Mouse (Mus musculus) bone marrow, adult 2 months (tissue): ENCODE results near the gene Tdgf1. TPM values are rescaled to one million over a fixed set of nuclear protein-coding genes. Genes with fewer than 3 reads are reported as not detected.

Source experiments
- H3K27ac ChIP-seq: fragments of 200-500 bp; 2 replicates; pipeline ENCODE4 v1.5.1; 2012; ENCODE audit warnings: low read depth, mild to moderate bottlenecking, control low read depth, inconsistent platforms, low read length; ENCODE audit not compliant: control insufficient read depth, poor library complexity, insufficient read depth
- H3K4me1 ChIP-seq: fragments of 200-500 bp; 2 replicates; pipeline ENCODE4 v1.6.1; 2011; ENCODE audit warnings: low read length; ENCODE audit not compliant: control insufficient read depth, insufficient read depth
- H3K4me3 ChIP-seq: fragments of 200-500 bp; replicated peaks from 2 replicates; pipeline ENCODE3; 2011; ENCODE audit warnings: mild to moderate bottlenecking, low read depth, low read length, control low read depth; ENCODE audit not compliant: control insufficient read depth
- CTCF ChIP-seq: fragments of 200-500 bp; IDR thresholded peaks from 2 replicates; pipeline ENCODE4 v1.5.1; 2011; ENCODE audit warnings: low read length, control low read depth; ENCODE audit not compliant: control insufficient read depth, insufficient read depth
- POLR2A ChIP-seq: fragments of 200-500 bp; IDR thresholded peaks from 2 replicates; pipeline ENCODE4 v1.6.1; 2011; ENCODE audit warnings: low read depth, mild to moderate bottlenecking, control low read depth, low read length, borderline replicate concordance; ENCODE audit not compliant: control insufficient read depth
- WGBS: fragments of 180-500 bp; shearing (Covaris S2); methylation state at CpG from one replicate; pipeline ENCODE4 v1.1.7; 2018; 5-methylcytosine and 5-hydroxymethylcytosine counted together
- polyA plus RNA-seq: library from polyadenylated mRNA; stranded (reverse); fragments of >200 nt; gene quantifications from 2 replicates; pipeline ENCODE4 v1.2.4, GENCODE M21; 2011; ENCODE audit warnings: low replicate concordance; ENCODE audit not compliant: missing spikeins, insufficient read depth, insufficient read length

The Tdgf1 gene
- polyA plus RNA-seq, 1 experiment: 46.1 TPM

DNA sequence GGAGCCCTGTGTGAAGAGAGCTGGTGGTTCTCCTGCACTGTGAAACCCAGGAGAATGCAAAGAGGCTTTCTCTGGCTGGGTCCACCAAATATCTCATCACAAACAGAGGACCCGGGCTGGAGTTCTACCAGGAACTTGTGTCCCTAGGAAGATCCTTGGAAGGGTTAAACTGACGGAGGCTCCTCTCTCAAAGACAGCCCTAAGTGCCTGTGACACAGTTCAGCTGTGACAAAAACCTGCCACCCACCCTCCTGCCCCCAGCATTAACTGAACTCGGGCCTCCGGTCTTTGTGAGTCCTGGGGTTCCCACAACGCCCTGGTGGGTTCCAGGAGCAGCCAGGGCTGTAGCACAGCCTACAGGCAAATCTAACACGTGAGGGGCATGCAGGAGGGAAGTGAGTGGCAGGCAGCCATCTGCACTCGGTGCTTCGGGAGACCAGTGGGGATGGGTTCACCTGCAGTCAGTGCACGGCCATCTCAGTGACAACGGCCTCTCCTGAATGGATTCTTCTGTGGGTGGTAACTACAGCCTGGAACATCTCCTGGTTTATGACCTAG is 46.4 kb downstream of the Tdgf1 start:
- 73% methylated on average over 10 of the region's 10 CpGs for WGBS
- TF ChIP-seq POLR2A: no peak
- TF ChIP-seq CTCF: no peak
- no peak overlapping the region for H3K4me3 ChIP-seq
- no peak overlapping the region for H3K27ac ChIP-seq
- no peaks in the 10 kb centered on the region for H3K4me1 ChIP-seq

DNA sequence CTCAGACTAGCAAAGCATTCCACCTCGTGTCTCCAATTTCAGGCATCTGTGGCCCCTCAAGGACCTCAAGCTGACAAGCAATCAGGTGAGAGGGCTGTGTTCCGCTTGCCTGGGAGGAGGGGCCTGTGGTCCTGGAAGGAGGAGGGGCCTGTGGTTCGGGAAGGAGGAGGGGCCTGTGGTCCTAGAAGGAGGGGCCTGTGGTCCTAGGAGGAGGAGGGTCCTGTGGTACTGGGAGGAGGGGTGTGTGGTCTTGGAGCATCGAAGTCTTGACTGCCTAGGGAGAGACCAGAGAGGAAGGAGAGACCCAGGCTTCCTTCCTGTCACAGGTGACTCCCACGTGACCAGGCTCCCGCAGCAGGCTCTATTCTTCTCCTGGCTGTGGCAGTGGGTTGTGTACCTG is 49.4 kb downstream of the Tdgf1 start:
- no peak overlapping the region for H3K4me3 ChIP-seq
- 4% methylated on average over 6 of the region's 6 CpGs for WGBS
- H3K27ac ChIP-seq: no peak overlapping the region
- TF ChIP-seq CTCF (no peak), POLR2A (no peak)
- H3K4me1 ChIP-seq: no peaks in the 10 kb centered on the region; the same call in 1 of the 2 replicates

DNA sequence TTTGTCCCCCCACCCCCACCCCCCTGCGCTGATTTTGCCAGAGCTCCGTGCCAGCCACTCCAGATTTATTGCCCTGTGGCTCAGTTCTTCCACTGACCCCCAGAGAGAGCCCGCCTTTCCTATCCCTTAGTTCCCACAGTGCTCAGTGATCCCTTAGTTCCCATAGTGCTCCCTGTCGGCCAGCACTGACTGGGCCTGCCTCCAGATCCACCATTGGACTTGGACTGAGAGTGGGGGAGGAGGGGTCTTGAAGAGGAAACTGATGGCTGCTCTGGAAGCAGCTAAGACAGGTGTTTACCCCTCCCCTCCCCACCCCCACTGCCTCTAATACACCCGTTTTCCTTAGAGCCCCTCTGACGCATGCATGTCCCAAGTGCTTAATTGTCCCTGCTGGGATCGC is 50.0 kb downstream of the Tdgf1 start:
- 59% methylated on average over 7 of the region's 7 CpGs for WGBS
- H3K27ac ChIP-seq: no peak overlapping the region
- no peak overlapping the region for H3K4me3 ChIP-seq
- no peak for TF ChIP-seq CTCF
- H3K4me1 ChIP-seq: no peaks in the 10 kb centered on the region; the same call in 1 of the 2 replicates

DNA sequence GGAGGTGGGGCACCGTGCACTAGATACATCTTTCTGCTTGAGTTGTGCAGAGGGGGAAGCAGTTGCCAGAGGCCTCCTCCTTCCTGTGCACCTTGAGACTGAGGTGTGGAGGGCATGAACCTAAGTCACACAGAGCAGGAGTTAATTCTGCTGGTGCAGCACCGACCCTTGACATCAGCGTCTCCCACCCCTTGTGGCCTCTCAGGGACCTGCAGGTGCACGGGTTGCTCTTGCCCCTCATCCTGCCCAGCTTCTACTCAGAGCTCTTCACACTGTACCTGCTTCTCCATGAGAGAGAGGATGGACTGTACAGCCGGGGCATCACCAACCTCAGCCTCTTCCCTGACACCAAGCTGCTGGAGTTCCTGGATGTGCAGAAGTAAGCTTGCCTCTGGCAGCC is 50.5 kb downstream of the Tdgf1 start:
- H3K4me3 ChIP-seq: no peak overlapping the region
- 65% methylated on average over 5 of the region's 5 CpGs for WGBS
- no peaks in the 10 kb centered on the region; the same call in 1 of the 2 replicates for H3K4me1 ChIP-seq
- TF ChIP-seq POLR2A (no peak), CTCF (no peak)
- H3K27ac ChIP-seq: no peak overlapping the region

DNA sequence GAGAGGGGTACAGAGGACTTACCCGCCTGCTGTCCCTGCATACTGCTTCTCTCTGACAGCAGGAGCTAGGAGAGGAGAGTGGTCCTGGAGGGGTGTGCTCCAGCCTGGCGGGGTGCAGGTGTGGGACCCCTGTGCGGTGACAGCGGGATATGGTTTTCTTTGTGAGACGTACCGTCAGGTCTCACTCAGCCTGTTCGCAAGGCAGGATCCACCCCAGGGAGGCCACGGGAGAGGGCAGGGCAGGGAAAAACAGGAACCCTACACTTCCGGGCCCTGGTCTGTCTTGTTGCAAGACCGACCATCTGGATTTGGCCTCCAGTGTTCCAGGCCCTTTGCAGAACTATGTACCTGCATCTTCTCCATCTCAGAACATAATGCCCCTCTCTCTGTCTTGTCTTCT is 52.5 kb downstream of the Tdgf1 start:
- WGBS: 46% methylated on average over 10 of the region's 10 CpGs
- Histone ChIP-seq H3K4me1 (no peaks in the 10 kb centered on the region; the same call in 1 of the 2 replicates), H3K27ac (no peak overlapping the region), H3K4me3 (no peak overlapping the region)
- no peak for TF ChIP-seq POLR2A

DNA sequence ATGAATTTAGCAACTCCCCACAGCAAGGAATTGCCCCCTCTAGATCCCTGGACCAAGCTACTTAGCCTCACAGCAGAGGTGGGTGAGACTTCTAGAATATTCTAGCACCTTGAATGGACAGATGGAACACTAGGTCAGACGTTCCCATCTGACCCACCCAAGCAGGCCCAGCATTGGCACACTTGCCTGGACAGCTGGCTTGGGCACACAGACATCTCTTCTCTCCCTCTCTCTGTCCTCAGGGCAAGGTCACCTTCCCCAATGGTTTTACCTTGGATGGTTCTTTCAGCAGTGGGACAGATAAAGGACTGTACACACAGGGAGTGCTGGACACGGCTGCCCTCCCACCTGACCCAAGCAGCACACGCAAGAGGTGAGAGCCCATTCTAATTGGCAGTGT is 53.4 kb downstream of the Tdgf1 start:
- whole genome bisulfite sequencing: 84% methylated on average over 3 of the region's 3 CpGs
- H3K4me1 ChIP-seq: no peaks in the 10 kb centered on the region; the same call in 1 of the 2 replicates
- H3K4me3 ChIP-seq: no peak overlapping the region
- H3K27ac ChIP-seq: no peak overlapping the region
- TF ChIP-seq CTCF (no peak), POLR2A (no peak)

DNA sequence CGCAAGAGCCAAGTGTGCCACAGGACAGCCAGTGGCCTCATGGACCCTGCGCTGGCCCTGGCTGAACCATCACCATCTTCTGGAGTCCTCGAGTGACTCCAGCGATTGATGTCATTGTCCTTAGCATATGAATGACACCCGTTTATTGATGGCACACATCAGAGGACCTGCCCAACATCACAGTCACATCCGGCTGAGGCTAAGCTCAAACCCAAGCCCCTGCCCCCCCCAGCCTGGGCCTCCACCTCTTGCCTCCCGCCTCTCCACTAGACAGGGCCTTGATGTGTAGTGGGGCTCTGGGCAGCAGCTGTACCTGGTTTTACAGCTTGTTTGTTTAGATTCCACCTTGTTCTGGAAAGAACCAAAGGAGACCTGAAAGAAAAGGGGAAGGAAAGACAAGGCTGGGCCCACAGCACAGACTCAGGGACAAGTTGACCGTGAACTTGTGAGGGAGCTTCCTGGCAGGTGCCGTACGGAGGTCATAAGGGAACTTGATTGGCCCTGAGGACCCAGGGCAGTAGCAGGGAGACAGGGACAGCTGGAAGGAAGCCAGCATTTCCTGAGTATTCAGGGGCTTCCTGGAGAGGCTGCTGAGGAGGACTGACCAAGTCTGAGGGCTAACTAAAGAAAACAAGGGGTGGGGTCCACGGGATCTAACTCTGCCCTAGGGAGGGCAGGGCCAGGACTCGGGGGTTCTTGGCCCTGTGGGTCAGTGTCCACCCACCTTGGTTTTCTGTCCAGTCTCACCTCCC is 54.7 kb downstream of the Tdgf1 start:
- Histone ChIP-seq H3K4me1 (no peaks in the 10 kb centered on the region; the same call in 1 of the 2 replicates), H3K27ac (no peak overlapping the region), H3K4me3 (no peak overlapping the region)
- 46% methylated on average over 12 of the region's 12 CpGs for WGBS
- no peak for TF ChIP-seq POLR2A
- TF ChIP-seq CTCF: no peak

DNA sequence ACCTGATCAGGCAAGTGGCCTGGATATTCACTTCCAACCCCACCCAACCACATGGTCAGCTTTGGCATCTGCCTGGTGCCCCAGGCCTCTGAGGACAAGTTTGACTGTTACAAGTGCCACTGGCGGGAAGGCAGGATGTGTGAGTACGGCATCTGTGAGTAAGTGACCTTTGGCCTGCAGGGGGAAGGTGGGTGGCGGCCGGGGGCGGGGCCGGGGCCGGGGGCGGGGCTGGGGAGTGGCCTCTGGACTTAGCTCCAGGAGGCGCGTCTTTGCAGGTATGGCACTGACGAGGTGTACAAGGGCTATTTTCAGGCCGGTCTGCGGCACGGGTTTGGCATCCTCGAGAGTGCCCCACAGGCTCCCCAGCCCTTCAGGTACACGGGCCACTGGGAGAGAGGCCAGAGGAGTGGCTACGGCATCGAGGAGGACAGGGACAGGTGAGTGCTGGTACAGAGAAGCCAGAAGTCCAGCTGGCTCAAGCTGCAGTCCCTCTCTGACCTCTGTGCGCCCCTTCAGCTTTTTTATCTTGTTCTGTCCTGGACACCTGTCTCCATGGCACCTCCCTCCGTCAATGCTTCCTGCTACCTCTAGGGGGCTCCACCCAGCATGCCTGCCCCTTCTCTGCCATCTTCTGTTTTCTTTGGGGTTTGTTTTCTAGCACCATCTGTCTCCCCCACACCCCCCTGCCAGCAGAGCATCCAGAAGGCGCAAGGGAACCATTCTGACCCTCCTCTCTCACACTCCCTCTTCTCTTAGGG is 55.8 kb downstream of the Tdgf1 start:
- Histone ChIP-seq H3K4me1 (no peaks in the 10 kb centered on the region; the same call in 1 of the 2 replicates), H3K27ac (no peak overlapping the region), H3K4me3 (no peak overlapping the region)
- WGBS: 77% methylated on average over 21 of the region's 21 CpGs
- TF ChIP-seq POLR2A (no peak), CTCF (peak; percentile 16; the same call in 1 of the 2 replicates)

Other genes with a start within 250 kb of the Tdgf1 start
- 2.2 and 4.2 TPM in 2 replicates for gene Myl3, start 204.3 kb downstream of the Tdgf1 start, polyA plus RNA-seq
- gene Pth1r, start 199.0 kb downstream of the Tdgf1 start, polyA plus RNA-seq: 9.1 and 10.1 TPM in 2 replicates
- not detected in 2 replicates for gene Prss42, start 148.0 kb downstream of the Tdgf1 start, polyA plus RNA-seq
- not detected in 2 replicates for gene Prss44, start 132.2 kb downstream of the Tdgf1 start, polyA plus RNA-seq
- not detected in 2 replicates for gene Prss43, start 119.5 kb downstream of the Tdgf1 start, polyA plus RNA-seq
- not detected in 2 replicates for gene Prss45, start 111.6 kb downstream of the Tdgf1 start, polyA plus RNA-seq
- not detected in 2 replicates for gene Prss46, start 101.7 kb downstream of the Tdgf1 start, polyA plus RNA-seq
- gene Prss50, start 88.2 kb downstream of the Tdgf1 start, polyA plus RNA-seq: 5.1 and 6.9 TPM in 2 replicates
- 5.3 and 8.5 TPM in 2 replicates for gene Als2cl, start 66.3 kb downstream of the Tdgf1 start, polyA plus RNA-seq
- 0.81 and 1.2 TPM in 2 replicates for gene Tmie, start 66.0 kb downstream of the Tdgf1 start, polyA plus RNA-seq
- gene Fam240a, start 29.3 kb downstream of the Tdgf1 start, polyA plus RNA-seq: not detected in 2 replicates
- 2.5 TPM in 1 of 2 replicates, not detected in the other for gene Lrrc2, start 5.4 kb upstream of the Tdgf1 start, polyA plus RNA-seq
- gene Rtp3, start 44.4 kb upstream of the Tdgf1 start, polyA plus RNA-seq: 0.75 and 0.93 TPM in 2 replicates
- gene Ltf, start 73.1 kb upstream of the Tdgf1 start, polyA plus RNA-seq: 633 and 1,953 TPM in 2 replicates
- 9.2 and 10.4 TPM in 2 replicates for gene Ccrl2, start 111.4 kb upstream of the Tdgf1 start, polyA plus RNA-seq
- 48.1 and 88.3 TPM in 2 replicates for gene Lrrfip2, start 171.4 kb upstream of the Tdgf1 start, polyA plus RNA-seq